Mouse (Mus musculus): Measurements from ENCODE around the gene Cox14.
"Not testable (repeated sequence)": the region's sequence is repeated elsewhere in the genome, so short reads cannot be mapped to it uniquely, and the experiment has no call there.

Cox14 gene

DNA sequence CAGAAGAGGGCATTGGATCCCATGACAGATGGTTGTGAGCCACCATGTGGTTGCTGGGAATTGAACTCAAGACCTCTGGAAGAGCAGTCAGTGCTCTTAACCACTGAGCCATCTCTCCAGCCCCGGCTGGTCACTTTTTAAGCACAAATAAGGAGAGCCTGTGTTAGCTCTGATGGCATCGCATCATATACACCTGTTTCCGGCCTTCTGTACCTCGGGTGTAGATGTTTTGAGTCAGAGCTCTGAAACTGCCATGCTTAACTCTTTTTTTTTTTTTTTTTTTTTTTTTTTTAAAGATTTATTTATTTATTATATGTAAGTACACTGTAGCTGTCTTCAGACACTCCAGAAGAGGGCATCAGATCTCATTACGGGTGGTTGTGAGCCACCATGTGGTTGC is 1.6 kb downstream of the Cox14 start:
- DNase-seq (ENCODE audit: low read depth, low spot score), result not testable (repeated sequence)

GRCm38 (mm10) chr15:99727525-99727924 is 2.1 kb downstream of the Cox14 start:
- DNase-seq (ENCODE audit: low read depth, low spot score), result no peak

DNA sequence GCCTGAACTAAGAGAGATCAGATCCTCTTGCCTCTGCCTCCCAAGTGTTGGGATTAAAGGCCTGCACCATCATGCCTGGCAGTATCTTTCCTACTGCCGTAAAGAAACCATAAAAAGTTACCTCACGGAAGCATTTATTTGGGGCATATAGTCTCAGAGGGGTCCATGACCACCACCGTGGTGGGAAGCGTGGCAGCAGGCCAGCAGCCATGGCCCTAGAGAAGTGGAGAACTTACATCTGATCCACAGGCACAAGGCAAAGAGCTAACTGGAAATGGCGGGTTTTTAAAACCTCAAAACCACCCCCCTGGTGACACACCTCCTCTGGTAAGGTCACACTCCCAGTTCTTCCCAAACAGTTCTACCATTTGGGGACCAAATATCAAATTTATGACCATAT is 2.8 kb downstream of the Cox14 start:
- DNase-seq (ENCODE audit: low read depth, low spot score), result no peak

DNA sequence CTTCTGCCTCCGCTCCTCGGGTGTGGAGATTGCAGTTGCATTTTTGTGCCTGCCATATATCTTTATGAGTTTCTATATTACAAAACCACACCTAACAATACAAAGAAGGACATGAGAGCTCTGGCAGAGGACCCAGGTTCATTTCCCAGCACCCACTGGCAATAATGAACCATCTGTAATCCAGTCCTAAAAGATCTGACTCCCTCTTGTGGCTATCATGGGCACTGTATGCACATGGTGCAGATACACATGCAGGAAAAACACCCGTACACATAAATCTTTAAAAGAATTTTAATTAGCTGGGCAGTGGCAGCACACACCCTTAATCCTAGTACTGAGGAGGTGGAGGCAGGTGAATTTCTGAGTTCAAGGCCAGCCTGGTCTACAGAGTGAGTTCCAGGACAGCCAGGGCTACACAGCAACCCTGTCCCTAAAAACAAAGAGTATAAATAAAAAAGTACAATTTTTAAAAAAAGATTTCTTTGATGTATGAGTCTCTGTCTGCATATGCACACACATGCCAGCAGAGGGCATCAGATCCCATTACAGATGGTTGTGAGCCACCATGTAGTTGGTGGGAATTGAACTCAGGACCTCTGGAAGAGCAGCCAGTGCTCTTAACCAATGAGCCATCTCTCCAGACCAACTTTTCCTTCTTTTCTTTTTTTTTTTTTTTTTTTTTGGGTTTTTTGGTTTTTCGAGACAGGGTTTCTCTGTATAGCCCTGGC is 3.8 kb downstream of the Cox14 start:
- peak; percentile 67 for DNase-seq (ENCODE audit: low read depth, low spot score)

- DNase-seq (ENCODE audit: low read depth, low spot score), result no peak
Measured at GRCm38 (mm10) chr15:99731167-99731566, 5.7 kb downstream of the Cox14 start.

GRCm38 (mm10) chr15:99731678-99732077 is 6.3 kb downstream of the Cox14 start:
- no peak for DNase-seq (ENCODE audit: low read depth, low spot score)

GRCm38 (mm10) chr15:99733186-99733585 is 7.8 kb downstream of the Cox14 start:
- no peak for DNase-seq (ENCODE audit: low read depth, low spot score)

- DNase-seq (ENCODE audit: low read depth, low spot score), result no peak
Measured at GRCm38 (mm10) chr15:99735631-99736030, 10.2 kb downstream of the Cox14 start.

- no peak for DNase-seq (ENCODE audit: low read depth, low spot score)
Measured at GRCm38 (mm10) chr15:99736675-99737074, 11.3 kb downstream of the Cox14 start.

GRCm38 (mm10) chr15:99740229-99740628 is 14.8 kb downstream of the Cox14 start:
- no peak for DNase-seq (ENCODE audit: low read depth, low spot score)

GRCm38 (mm10) chr15:99754204-99754603 is 28.8 kb downstream of the Cox14 start:
- DNase-seq (ENCODE audit: low read depth, low spot score), result no peak

DNA sequence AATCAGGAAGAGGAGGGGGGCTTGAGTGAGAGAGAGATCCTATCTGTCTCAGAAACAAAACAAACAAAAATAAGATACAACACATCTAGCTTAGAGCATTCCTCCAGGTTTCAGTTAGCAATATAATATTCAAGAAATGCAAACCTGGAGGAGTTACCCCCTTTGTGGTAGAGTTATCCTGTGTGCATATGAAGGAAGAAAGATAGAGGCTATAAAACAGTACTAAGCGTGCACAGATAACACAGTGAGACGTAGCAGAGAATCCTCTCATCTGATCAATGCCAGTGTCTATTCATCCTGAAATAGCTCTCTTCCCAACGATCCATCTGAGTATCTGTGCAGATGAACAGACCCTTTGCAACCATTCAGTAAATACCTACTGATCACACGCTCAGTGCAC is 42.0 kb downstream of the Cox14 start:
- DNase-seq (ENCODE audit: low read depth, low spot score), result no peak

- DNase-seq (ENCODE audit: low read depth, low spot score), result no peak
Measured at GRCm38 (mm10) chr15:99768761-99769160, 43.3 kb downstream of the Cox14 start.

DNA sequence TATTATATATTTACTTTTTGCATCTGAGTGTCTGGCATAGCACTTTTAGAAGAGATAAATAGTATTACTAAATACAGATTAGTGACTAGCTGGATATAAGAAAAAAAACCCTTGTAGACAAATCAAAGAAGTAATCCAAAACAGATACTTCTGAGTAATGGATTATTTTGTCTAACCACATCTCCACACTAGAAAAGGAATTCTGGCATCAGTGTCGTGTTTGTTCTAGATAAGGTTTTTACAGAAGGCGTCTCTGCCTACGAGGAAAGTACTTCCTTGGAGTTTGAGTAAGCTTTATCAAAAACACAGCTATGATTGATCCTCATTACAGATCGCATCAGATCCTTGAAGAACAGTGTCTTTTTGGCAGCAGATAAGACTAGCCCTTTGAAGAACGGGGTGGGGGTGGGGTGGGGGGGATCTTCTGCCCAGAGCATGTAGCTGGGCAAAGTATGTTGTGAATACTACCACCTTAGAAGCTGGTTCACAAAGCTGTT is 45.6 kb downstream of the Cox14 start:
- no peak for DNase-seq (ENCODE audit: low read depth, low spot score)

DNA sequence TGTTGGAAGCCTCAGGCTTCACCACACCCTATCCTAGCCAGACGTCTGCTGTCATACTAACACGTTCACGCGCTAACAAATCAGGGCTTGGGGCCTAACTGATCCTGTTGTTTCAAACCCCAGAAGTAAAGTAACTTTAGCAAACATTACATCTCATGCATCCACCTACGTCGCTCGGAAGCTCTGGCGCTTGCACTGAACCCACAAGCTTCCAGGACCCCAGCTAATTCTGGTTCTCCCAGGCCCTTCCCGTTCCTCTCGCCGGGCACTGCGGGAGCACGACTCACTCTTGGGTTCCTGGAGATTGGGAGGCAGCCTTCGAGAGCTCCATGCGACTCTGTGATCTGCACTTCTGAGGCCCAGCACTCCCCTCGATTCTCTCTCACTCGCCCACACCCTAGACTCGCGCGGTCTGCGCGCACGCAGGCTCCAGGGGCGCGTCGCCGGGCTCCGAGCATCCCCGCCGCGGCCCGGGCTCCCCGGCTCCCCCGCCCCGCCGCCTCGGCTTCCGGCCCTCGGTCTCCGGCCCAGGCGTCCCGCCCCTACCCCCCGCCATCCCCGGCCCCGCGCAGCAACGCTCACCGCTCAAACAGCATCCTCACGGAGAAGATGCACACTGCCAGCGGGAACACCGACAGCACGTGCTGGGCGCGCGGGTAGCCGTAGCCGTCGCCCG is 46.3 kb downstream of the Cox14 start:
- peak; percentile 64 for DNase-seq (ENCODE audit: low read depth, low spot score)

- DNase-seq (ENCODE audit: low read depth, low spot score), result peak; percentile 98
Measured at GRCm38 (mm10) chr15:99772277-99772880, 47.0 kb downstream of the Cox14 start.

- not testable (repeated sequence) for DNase-seq (ENCODE audit: low read depth, low spot score)
Measured at GRCm38 (mm10) chr15:99772881-99772924, 47.3 kb downstream of the Cox14 start, which contains the start of gene Cers5. Gene Cers5, minus strand, starts transcription at chr15:99772885.

- DNase-seq (ENCODE audit: low read depth, low spot score), result no peak
Measured at GRCm38 (mm10) chr15:99772925-99773324, 47.5 kb downstream of the Cox14 start.
